9 mouse cellular contexts compared by ENCODE assay signal in genomic region chr1:183921262-183921661, GRCm38 (mm10).
"Had no signal": no experiment of that assay in that cellular context is flagged by ENCODE, and none has a peak within 500 bp of the region (broad histone marks: within the 10 kb centered on the region; RNA-seq: fewer than 3 reads in every experiment).

No protein-coding gene starts in this region.

- H3K9ac ChIP-seq: limb, embryonic 15.5 days; liver, embryonic 12.5 days; lung, embryonic 14.5 days; midbrain, embryonic 12.5 days; neural tube, embryonic 15.5 days had no signal

- H3K27me3 ChIP-seq: limb, embryonic 15.5 days; liver, embryonic 12.5 days; midbrain, embryonic 12.5 days; neural tube, embryonic 15.5 days had no signal

- H3K9me3 ChIP-seq: limb, embryonic 15.5 days; liver, embryonic 12.5 days; midbrain, embryonic 12.5 days; neural tube, embryonic 15.5 days had no signal

- H3K4me1 ChIP-seq: limb, embryonic 15.5 days; liver, embryonic 12.5 days; midbrain, embryonic 12.5 days; neural tube, embryonic 15.5 days had no signal

- H3K27ac ChIP-seq: limb, embryonic 15.5 days; liver, embryonic 12.5 days; midbrain, embryonic 12.5 days; neural tube, embryonic 15.5 days had no signal

- H3K4me2 ChIP-seq: limb, embryonic 15.5 days; liver, embryonic 12.5 days; lung, embryonic 14.5 days; midbrain, embryonic 12.5 days; neural tube, embryonic 15.5 days had no signal

- ATAC-seq: liver, embryonic 12.5 days had no signal

- H3K4me3 ChIP-seq: limb, embryonic 15.5 days; liver, embryonic 12.5 days; midbrain, embryonic 12.5 days; neural tube, embryonic 15.5 days had no signal

- H3K36me3 ChIP-seq: limb, embryonic 15.5 days; liver, embryonic 12.5 days; midbrain, embryonic 12.5 days; neural tube, embryonic 15.5 days had no signal

- DNase-seq: kidney, postnatal 14 days; lung, embryonic 14.5 days; right cerebral cortex, adult 18-20 months; right cerebral cortex, postnatal 25 days; thymus, postnatal 4 days had no signal
